Mouse (Mus musculus) kidney, postnatal 0 days (tissue): ENCODE measurements around the gene Fgfr2. TPM values are rescaled to one million over a fixed set of nuclear protein-coding genes. Genes with fewer than 3 reads are reported as not detected.
A peak's percentile ranks its signal among the peaks of the same experiment; 100 is the strongest.

ENCODE experiments used
- ATAC-seq: fragments of 200-750 bp; cut with Nextera tagmentation; replicated peaks from 2 replicates; pipeline ENCODE4 v1.8.0; 2017; ENCODE audit warnings: low read depth, moderate number of reproducible peaks, moderate TSS enrichment, moderate library complexity; ENCODE audit not compliant: low FRiP score
- DNase-seq: peaks from one replicate; pipeline ENCODE4 v3.0.0-alpha.2; 2016; ENCODE audit warnings: low spot score
- H3K27ac ChIP-seq: fragments of 300-500 bp; sonication (generic); 2 replicates; pipeline ENCODE4 v1.5.1; 2014; ENCODE audit warnings: mild to moderate bottlenecking
- H3K27me3 ChIP-seq: fragments of 300-500 bp; sonication (generic); 2 replicates; pipeline ENCODE4 v1.6.1; 2014; ENCODE audit warnings: low read length, mixed read lengths; ENCODE audit not compliant: insufficient read depth
- H3K36me3 ChIP-seq: fragments of 300-500 bp; sonication (generic); 2 replicates; pipeline ENCODE4 v1.6.1; 2014; ENCODE audit warnings: low read length, mixed read lengths; ENCODE audit not compliant: insufficient read depth
- H3K4me1 ChIP-seq: fragments of 300-500 bp; sonication (generic); replicated peaks from 2 replicates; pipeline ENCODE4 v1.6.1; 2014; ENCODE audit warnings: antibody characterized with exemption, low read length, mixed read lengths; ENCODE audit not compliant: insufficient read depth
- H3K4me2 ChIP-seq: fragments of 300-500 bp; sonication (generic); 2 replicates; pipeline ENCODE4 v1.6.1; 2014; ENCODE audit warnings: mild to moderate bottlenecking, low read length, moderate library complexity, mixed read lengths
- H3K4me3 ChIP-seq: fragments of 300-500 bp; sonication (generic); replicated peaks from 2 replicates; pipeline ENCODE4 v1.5.1; 2014; ENCODE audit warnings: low read depth, low read length
- H3K9ac ChIP-seq: fragments of 300-500 bp; sonication (generic); 2 replicates; pipeline ENCODE4 v1.6.1; 2014; ENCODE audit warnings: low read depth, low read length
- H3K9me3 ChIP-seq: fragments of 300-500 bp; sonication (generic); replicated peaks from 2 replicates; pipeline ENCODE4 v1.6.1; 2016; ENCODE audit warnings: low read length, inconsistent platforms, mixed read lengths
- CTCF ChIP-seq: IDR thresholded peaks from 2 replicates; pipeline ENCODE4 v1.5.1; 2016; ENCODE audit warnings: antibody characterized with exemption, low read depth, mild to moderate bottlenecking, moderate library complexity
- WGBS: fragments of 180-500 bp; shearing (Covaris S2); extraction: QIAGEN DNeasy Blood & Tissue Kit; methylation state at CpG from one replicate; pipeline ENCODE4 v1.1.7; 2014; 5-methylcytosine and 5-hydroxymethylcytosine counted together
- polyA plus RNA-seq: library from polyadenylated mRNA; unstranded; fragments of >200 nt; fragmentation: Nextera tagmentation; extraction: Ambion mirVana; gene quantifications from 2 replicates; pipeline ENCODE4 v1.2.1, GENCODE M21; 2015

Gene Fgfr2
- polyA plus RNA-seq, 1 experiment from 2014 or later, result 79.8 TPM

DNA sequence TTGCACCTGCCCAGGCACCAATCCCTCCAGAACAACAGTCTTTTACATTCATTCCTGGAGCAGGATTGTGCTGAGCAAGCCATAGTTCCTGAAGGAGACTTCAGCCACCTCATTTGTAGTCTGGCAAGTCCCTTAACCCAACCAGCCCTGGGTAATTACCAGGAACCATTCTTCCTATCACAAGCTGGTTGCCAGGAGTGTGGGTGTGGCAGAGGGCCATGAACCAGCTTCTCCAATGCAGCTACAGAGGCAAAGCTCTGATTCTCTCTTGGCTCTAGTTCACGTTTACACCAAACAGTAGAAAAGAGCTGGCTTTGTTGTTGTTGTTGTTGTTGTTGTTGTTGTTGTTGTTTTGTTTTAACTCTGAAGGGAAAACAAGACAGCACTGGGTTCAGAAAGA, 2260.6 kb downstream of the Fgfr2 start:
- no peak overlapping the region for H3K4me3 ChIP-seq
- H3K4me2 ChIP-seq, result no peak overlapping the region
- TF ChIP-seq CTCF, result no peak
- H3K27me3 ChIP-seq, result no peaks in the 10 kb centered on the region
- H3K9me3 ChIP-seq, result no peaks in the 10 kb centered on the region
- H3K4me1 ChIP-seq, result peaks cover 8% of the 10 kb centered on the region; the same call in 1 of the 2 replicates
- ATAC-seq (no peak), DNase-seq (no peak)
- no peak overlapping the region for H3K9ac ChIP-seq
- no peak overlapping the region for H3K27ac ChIP-seq
- 62% methylated on average over 1 of the region's 1 CpGs for WGBS
- H3K36me3 ChIP-seq, result no peaks in the 10 kb centered on the region

DNA sequence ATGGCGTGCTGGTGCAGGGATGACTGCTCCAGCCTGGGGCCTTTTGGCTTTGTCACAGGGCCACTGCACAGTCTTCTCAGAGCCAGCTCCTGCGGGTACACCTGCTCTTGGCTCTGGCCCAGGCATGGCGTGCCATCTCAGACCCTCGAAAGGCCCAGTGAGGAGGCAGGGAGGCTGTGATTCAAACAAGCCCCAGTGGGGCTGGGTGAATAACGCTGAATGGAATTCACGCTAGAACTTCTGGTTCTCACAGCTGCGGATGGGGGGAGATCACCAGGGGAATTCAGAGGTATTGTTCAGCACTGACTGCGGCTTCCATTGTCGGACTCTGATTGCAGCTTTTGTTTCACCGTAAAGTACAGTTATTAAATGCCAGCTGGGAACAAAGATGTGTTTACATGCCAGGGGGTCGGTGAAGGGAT, 2262.4 kb downstream of the Fgfr2 start:
- H3K4me1 ChIP-seq, result peaks cover 8% of the 10 kb centered on the region; the same call in 1 of the 2 replicates
- ATAC-seq (no peak), DNase-seq (no peak)
- 39% methylated on average over 11 of the region's 11 CpGs for WGBS
- H3K36me3 ChIP-seq, result no peaks in the 10 kb centered on the region
- 0 out of 2 replicates have a peak overlapping the region, but pooled peaks have one; percentile 36 for H3K27ac ChIP-seq
- no peaks in the 10 kb centered on the region for H3K9me3 ChIP-seq
- H3K27me3 ChIP-seq, result no peaks in the 10 kb centered on the region
- no peak overlapping the region for H3K4me2 ChIP-seq
- TF ChIP-seq CTCF, result no peak
- no peak overlapping the region for H3K4me3 ChIP-seq
- H3K9ac ChIP-seq, result no peak overlapping the region

DNA sequence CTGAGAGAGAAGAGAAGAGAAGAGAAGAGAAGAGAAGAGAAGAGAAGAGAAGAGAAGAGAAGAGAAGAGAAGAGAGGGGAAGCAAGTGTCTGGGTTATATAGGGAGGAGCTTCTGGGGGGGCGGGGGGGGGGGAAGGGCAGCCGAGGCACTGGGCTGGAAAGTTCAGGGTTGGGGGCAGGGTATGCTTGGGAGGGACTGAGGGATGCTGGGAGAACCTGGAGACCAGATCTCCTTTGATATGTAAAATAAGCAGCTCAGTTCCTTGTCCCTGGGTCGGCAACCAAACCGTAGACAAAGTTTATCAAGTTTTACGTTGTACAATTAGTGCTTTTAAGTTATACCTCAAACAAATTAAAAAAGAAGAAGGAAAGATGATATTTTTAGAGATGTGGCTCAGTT, 2263.2 kb downstream of the Fgfr2 start:
- ATAC-seq (no peak), DNase-seq (no peak)
- 29% methylated on average over 5 of the region's 5 CpGs for WGBS
- Histone ChIP-seq H3K4me2 (no peak overlapping the region), H3K9ac (no peak overlapping the region), H3K27ac (no peak overlapping the region), H3K4me1 (peaks cover 8% of the 10 kb centered on the region; the same call in 1 of the 2 replicates), H3K9me3 (no peaks in the 10 kb centered on the region), H3K4me3 (no peak overlapping the region), H3K27me3 (no peaks in the 10 kb centered on the region), H3K36me3 (no peaks in the 10 kb centered on the region)
- TF ChIP-seq CTCF, result no peak

DNA sequence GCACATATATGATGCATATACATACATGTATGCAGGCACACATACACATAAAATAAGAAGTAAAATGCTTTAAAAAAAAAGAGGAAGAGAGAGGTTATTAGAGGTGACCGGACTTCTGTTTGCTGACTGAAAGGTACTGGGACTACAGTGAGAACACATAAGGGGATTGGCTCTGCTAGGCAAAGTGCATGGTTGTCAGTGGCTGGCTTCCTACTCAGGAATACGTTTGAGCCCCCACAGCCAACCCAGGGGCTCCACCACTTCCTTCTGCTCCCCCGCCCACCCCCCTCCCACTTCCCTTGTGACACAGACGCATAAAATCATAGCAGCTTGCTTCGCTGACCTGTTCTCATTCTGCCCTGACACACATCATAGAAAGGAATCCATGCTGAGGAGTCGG, 2265.2 kb downstream of the Fgfr2 start:
- WGBS, result 74% methylated on average over 6 of the region's 6 CpGs

DNA sequence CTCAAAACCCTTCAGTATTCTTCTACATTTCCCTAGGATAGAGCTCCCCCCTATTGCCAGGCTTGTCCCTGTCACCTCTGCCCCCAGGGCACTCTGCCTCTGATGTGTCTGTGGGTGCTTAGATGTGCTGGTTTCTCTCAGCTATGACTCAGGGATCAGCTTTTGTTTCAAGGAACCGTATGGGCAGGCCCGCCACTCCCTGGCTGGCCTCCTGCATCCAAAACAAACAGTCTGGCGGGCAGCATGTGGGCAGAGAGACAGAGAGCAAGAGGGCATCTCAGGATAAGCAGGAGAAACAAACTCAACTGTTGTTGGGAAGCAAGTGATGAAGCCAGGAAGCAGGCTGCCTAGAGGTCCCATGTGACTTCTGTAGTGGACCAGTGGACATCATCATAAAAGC, 2267.5 kb downstream of the Fgfr2 start:
- DNase-seq (no peak), ATAC-seq (no peak)
- Histone ChIP-seq H3K4me2 (no peak overlapping the region), H3K9ac (no peak overlapping the region), H3K27ac (no peak overlapping the region), H3K36me3 (no peaks in the 10 kb centered on the region), H3K4me1 (peaks cover 6% of the 10 kb centered on the region; the same call in 1 of the 2 replicates), H3K27me3 (no peaks in the 10 kb centered on the region), H3K4me3 (no peak overlapping the region), H3K9me3 (no peaks in the 10 kb centered on the region)
- 29% methylated on average over 3 of the region's 3 CpGs for WGBS
- no peak for TF ChIP-seq CTCF

More for the DNA sequence above, 2265.2 kb downstream of the Fgfr2 start:
- no peak overlapping the region for H3K9ac ChIP-seq
- no peak overlapping the region for H3K27ac ChIP-seq
- H3K4me2 ChIP-seq, result no peak overlapping the region
- DNase-seq, result no peak
- no peak for ATAC-seq
- peaks cover 8% of the 10 kb centered on the region; the same call in 1 of the 2 replicates for H3K4me1 ChIP-seq
- no peaks in the 10 kb centered on the region for H3K36me3 ChIP-seq
- H3K4me3 ChIP-seq, result no peak overlapping the region
- H3K27me3 ChIP-seq, result no peaks in the 10 kb centered on the region
- no peaks in the 10 kb centered on the region for H3K9me3 ChIP-seq
- no peak for TF ChIP-seq CTCF

DNA sequence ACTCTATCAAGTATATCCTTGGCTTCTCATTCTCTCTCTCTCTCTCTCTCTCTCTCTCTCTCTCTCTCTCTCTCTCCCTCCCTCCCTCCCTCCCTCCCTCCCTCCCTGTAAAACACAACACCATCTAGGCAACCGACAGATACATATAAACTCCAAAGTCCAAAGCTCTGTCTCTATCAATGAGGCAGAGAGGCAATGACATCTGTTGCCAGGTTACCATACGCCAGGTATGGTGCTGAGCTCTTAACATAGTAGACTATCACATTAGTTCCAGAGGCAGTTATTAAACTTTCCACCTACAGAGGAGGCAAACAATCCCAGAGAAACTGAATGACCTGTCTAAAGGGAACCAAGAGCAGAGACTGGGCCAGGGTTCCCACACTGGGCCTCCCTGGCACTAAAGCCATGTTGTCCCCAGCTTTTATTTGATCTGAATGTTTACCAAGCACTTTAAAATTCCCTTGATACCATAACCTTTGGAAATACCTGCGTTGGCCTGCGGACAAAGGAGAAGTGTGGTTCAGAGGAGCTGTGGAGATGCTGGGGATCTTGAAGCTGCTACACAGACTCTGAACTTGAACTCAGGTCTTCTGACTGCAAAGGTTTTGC, 2268.4 kb downstream of the Fgfr2 start:
- Histone ChIP-seq H3K9me3 (no peaks in the 10 kb centered on the region), H3K36me3 (no peaks in the 10 kb centered on the region), H3K27me3 (no peaks in the 10 kb centered on the region), H3K27ac (no peak overlapping the region), H3K4me3 (no peak overlapping the region), H3K9ac (no peak overlapping the region), H3K4me2 (no peak overlapping the region), H3K4me1 (peaks cover 5% of the 10 kb centered on the region; the same call in 1 of the 2 replicates)
- DNase-seq (no peak), ATAC-seq (no peak)
- no peak for TF ChIP-seq CTCF
- WGBS, result 81% methylated on average over 4 of the region's 4 CpGs
